8 mouse cellular contexts compared by ENCODE assay signal in the genomic region with DNA sequence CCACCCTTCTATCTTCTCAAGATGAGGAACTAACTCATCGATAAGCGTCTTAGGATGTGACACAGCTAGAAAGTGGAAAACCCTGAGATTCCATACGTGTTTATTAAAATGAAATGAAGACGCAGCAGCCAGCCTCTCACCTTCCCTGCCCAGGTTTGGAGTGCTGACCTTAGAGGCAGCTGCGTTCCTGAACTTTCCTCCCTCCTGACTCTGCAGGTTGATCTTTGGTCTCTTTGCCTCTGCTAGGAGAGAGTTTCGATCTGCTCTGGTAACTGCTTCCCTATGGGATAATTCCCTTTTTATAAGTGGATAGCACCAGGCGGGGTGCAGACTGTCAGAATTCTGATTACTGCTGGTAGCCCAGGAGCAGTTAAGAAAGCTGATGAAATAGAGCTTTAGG. TPM values are rescaled to one million over a fixed set of nuclear protein-coding genes. Genes with fewer than 3 reads are reported as not detected.
A peak's percentile ranks its signal among the peaks of the same experiment; 100 is the strongest.
DNase-seq lines count a peak whose midpoint lies in the region; ATAC-seq and TF ChIP-seq lines count a peak whose summit lies in the region.
"Had no signal": no experiment of that assay in that cellular context is flagged by ENCODE, and none has a peak within 500 bp of the region (broad histone marks: within the 10 kb centered on the region; RNA-seq: fewer than 3 reads in every experiment).

No protein-coding gene starts in this region.

- H3K36me3 ChIP-seq in C2C12 (ENCODE audit: control insufficient read depth, insufficient read depth) (peaks cover 11% of the 10 kb centered on the region), ES-Bruce4 (ENCODE audit: control insufficient read depth, insufficient read depth, low read length, poor library complexity, severe bottlenecking) (no peaks in the 10 kb centered on the region)
- no peaks in the 10 kb centered on the region for H3K36me3 ChIP-seq in hindbrain, postnatal 0 days (ENCODE audit: insufficient read depth, low read length)
- no peaks in the 10 kb centered on the region; the same call in 1 of the 2 replicates for H3K36me3 ChIP-seq in liver, embryonic 14.5 days (replicated peaks; ENCODE audit: control insufficient read depth, insufficient read depth, low read depth)

- WGBS in hindbrain, postnatal 0 days: 83% methylated on average over 7 of the region's 7 CpGs
- WGBS in liver, embryonic 14.5 days (ENCODE audit: insufficient replicate concordance): 51% methylated on average over 7 of the region's 7 CpGs

- TF ChIP-seq CTCF in C2C12 (IDR thresholded peaks at IDR 0.05; ENCODE audit: control insufficient read depth, insufficient read depth, insufficient read length) (no peak), ES-Bruce4 (IDR thresholded peaks at IDR 0.05; ENCODE audit: low read depth, low read length) (no peak)
- TF ChIP-seq CTCF in hindbrain, postnatal 0 days (IDR thresholded peaks at IDR 0.05; ENCODE audit: low read depth): no peak
- no peak for TF ChIP-seq CTCF in liver, embryonic 14.5 days (IDR thresholded peaks at IDR 0.05; ENCODE audit: low read depth)

- no peak for TF ChIP-seq EP300 in ES-Bruce4 (IDR thresholded peaks at IDR 0.05; ENCODE audit: insufficient read depth, low read depth, low read length)
- TF ChIP-seq EP300 in liver, embryonic 14.5 days (IDR thresholded peaks at IDR 0.05; ENCODE audit: low read depth): no peak

- H3K79me3 ChIP-seq in C2C12 (ENCODE audit: low read depth): peaks cover 56% of the 10 kb centered on the region

- H3ac ChIP-seq in C2C12 (ENCODE audit: control insufficient read depth, insufficient read length, low read depth): peak overlapping the region; percentile 30

- no peaks in the 10 kb centered on the region for H3K4me1 ChIP-seq in ES-Bruce4 (ENCODE audit: control insufficient read depth, insufficient read depth, low read length)
- peaks cover 8% of the 10 kb centered on the region for H3K4me1 ChIP-seq in hindbrain, postnatal 0 days (ENCODE audit: insufficient read depth, low read length)
- H3K4me1 ChIP-seq in liver, embryonic 14.5 days (replicated peaks; ENCODE audit: control insufficient read depth in 2 of 2, insufficient read depth in 2 of 2, low read length in 1 of 2): peaks cover 43 to 50% of the 10 kb centered on the region in 2 experiments

- H3K4me3 ChIP-seq in C2C12 (ENCODE audit: insufficient read depth, poor library complexity, severe bottlenecking): peak overlapping the region; percentile 97
- no peak overlapping the region for H3K4me3 ChIP-seq in ES-Bruce4 (ENCODE audit: low read depth, low read length)
- H3K4me3 ChIP-seq in hindbrain, postnatal 0 days (ENCODE audit: low read length): peak overlapping the region; percentile 78
- H3K4me3 ChIP-seq in liver, embryonic 14.5 days (ENCODE audit: insufficient read depth in 1 of 2, low read depth in 2 of 2, low read length in 2 of 2): peak overlapping the region; percentile 95 to 99

- no peak for ATAC-seq in hindbrain, postnatal 0 days
- no peak for ATAC-seq in liver, embryonic 14.5 days (ENCODE audit: insufficient read depth)

- no peak for DNase-seq in hindbrain, postnatal 0 days (ENCODE audit: low spot score)
- DNase-seq in liver, embryonic 14.5 days (ENCODE audit: low read depth in 3 of 3, low spot score in 3 of 3): no peak
- DNase-seq in right cerebral cortex, postnatal 25 days: no peak
- DNase-seq in spleen, postnatal 36 days (ENCODE audit: low spot score in 2 of 2): no peak
- no peak for DNase-seq in c-Kit-positive CD71-positive TER-119-positive erythroid progenitor cells, embryonic 14.5 days (ENCODE audit: low spot score)
- DNase-seq: adrenal gland, postnatal 36 days had no signal

- H3K27me3 ChIP-seq in C2C12 (ENCODE audit: control insufficient read depth, insufficient read depth, insufficient read length) (no peaks in the 10 kb centered on the region), ES-Bruce4 (ENCODE audit: control insufficient read depth, insufficient read depth, low read length, poor library complexity, severe bottlenecking) (no peaks in the 10 kb centered on the region)
- H3K27me3 ChIP-seq in hindbrain, postnatal 0 days (ENCODE audit: insufficient read depth, low read length): no peaks in the 10 kb centered on the region
- H3K27me3 ChIP-seq in liver, embryonic 14.5 days (ENCODE audit: control insufficient read depth, insufficient read depth, low read length): no peaks in the 10 kb centered on the region

- peaks cover 63% of the 10 kb centered on the region for H3K79me2 ChIP-seq in C2C12 (ENCODE audit: control insufficient read depth, insufficient read depth)

- H3K4me2 ChIP-seq in hindbrain, postnatal 0 days (ENCODE audit: low read depth, low read length): peak overlapping the region; percentile 78
- H3K4me2 ChIP-seq in liver, embryonic 14.5 days (ENCODE audit: low read depth): peak overlapping the region; percentile 93

- H3K9ac ChIP-seq in ES-Bruce4 (ENCODE audit: low read depth, poor library complexity, severe bottlenecking): 0 out of 2 replicates have a peak overlapping the region, but pooled peaks have one; percentile 88
- H3K9ac ChIP-seq in hindbrain, postnatal 0 days (replicated peaks; ENCODE audit: low read length): peak overlapping the region; percentile 97; the same call in 1 of the 2 replicates
- peak overlapping the region; percentile 100 for H3K9ac ChIP-seq in liver, embryonic 14.5 days (replicated peaks)

- no peak for TF ChIP-seq POLR2A in ES-Bruce4 (IDR thresholded peaks at IDR 0.05; ENCODE audit: insufficient read depth, low read length)

- no peak overlapping the region for H3K27ac ChIP-seq in ES-Bruce4 (ENCODE audit: insufficient read depth, low read length)
- H3K27ac ChIP-seq in hindbrain, postnatal 0 days: no peak overlapping the region
- H3K27ac ChIP-seq in liver, embryonic 14.5 days: peak overlapping the region; percentile 99

- H3K9me3 ChIP-seq in ES-Bruce4 (replicated peaks; ENCODE audit: control insufficient read depth, insufficient read depth, low read length, poor library complexity, severe bottlenecking): no peaks in the 10 kb centered on the region
- no peaks in the 10 kb centered on the region for H3K9me3 ChIP-seq in hindbrain, postnatal 0 days (ENCODE audit: low read length)
- H3K9me3 ChIP-seq in liver, embryonic 14.5 days (ENCODE audit: control insufficient read depth, low read length): no peaks in the 10 kb centered on the region

TF ChIP-seq in C2C12, 6 proteins besides CTCF, POLR2A, EP300 and RAD21:
- TF ChIP-seq USF1 (IDR thresholded peaks at IDR 0.05; ENCODE audit: low read depth) (no peak), CEBPB (IDR thresholded peaks at IDR 0.05; ENCODE audit: low read depth) (no peak), MAX (IDR thresholded peaks at IDR 0.05) (no peak), MYOD1 (IDR thresholded peaks at IDR 0.05; ENCODE audit: control insufficient read depth, insufficient read length, low read depth) (no peak), MYOG (IDR thresholded peaks at IDR 0.05; ENCODE audit: control insufficient read depth, extremely low read depth, insufficient read length) (no peak), FOSL1 (IDR thresholded peaks at IDR 0.05; ENCODE audit: insufficient read depth, low read length, poor library complexity, severe bottlenecking) (no peak)

RNA-seq across cellular contexts. Expression of a gene that starts 1.5 kb away (rescaled TPM):
- polyA plus RNA-seq in C2C12 (2012; fragmentation: generic; extraction: Trizol) (25.8 TPM), ES-Bruce4 (2011; ENCODE audit: insufficient read depth, insufficient read length, low read depth, missing spikeins) (29.3 and 29.6 TPM in 2 replicates)
- total RNA-seq in hindbrain, postnatal 0 days (2014; rRNA removed): 45.1 and 56.8 TPM in 2 replicates
- polyA plus RNA-seq in hindbrain, postnatal 0 days (2015; fragmentation: Nextera tagmentation; extraction: Ambion mirVana): 25.5 and 26.4 TPM in 2 replicates
- polyA plus RNA-seq in liver, embryonic 14.5 days (2012; rRNA removed): 9.5 and 12.4 TPM in 2 replicates
- 12.0 and 15.6 TPM in 2 replicates for polyA plus RNA-seq in liver, embryonic 14.5 days (2014; fragmentation: Nextera tagmentation; extraction: Ambion mirVana)
